Mouse (Mus musculus) C2C12 (cell line): Measurements from ENCODE around the gene Ep400.

Source experiments
- CEBPB ChIP-seq: IDR thresholded peaks from one replicate; pipeline ENCODE4 v1.6.1; 2011; ENCODE audit warnings: low read depth, mild to moderate bottlenecking, control low read depth, moderate library complexity
- CTCF ChIP-seq: IDR thresholded peaks from one replicate; pipeline ENCODE4 v1.5.1; 2011; ENCODE audit not compliant: control insufficient read depth, insufficient read depth, insufficient read length
- FOSL1 ChIP-seq: IDR thresholded peaks from one replicate; pipeline ENCODE4 v1.8.0; 2011; ENCODE audit warnings: mild to moderate bottlenecking, low read length; ENCODE audit not compliant: poor library complexity, insufficient read depth, severe bottlenecking
- MAX ChIP-seq: IDR thresholded peaks from one replicate; pipeline ENCODE4 v1.6.1; 2011; ENCODE audit warnings: mild to moderate bottlenecking, control low read depth
- MYOD1 ChIP-seq: IDR thresholded peaks from one replicate; pipeline ENCODE4 v1.6.1; 2011; ENCODE audit warnings: low read depth; ENCODE audit not compliant: control insufficient read depth, insufficient read length
- MYOG ChIP-seq: IDR thresholded peaks from one replicate; pipeline ENCODE4 v1.6.1; 2011; ENCODE audit not compliant: control insufficient read depth, insufficient read length; ENCODE audit errors: extremely low read depth
- USF1 ChIP-seq: IDR thresholded peaks from one replicate; pipeline ENCODE4 v1.6.1; 2011; ENCODE audit warnings: low read depth, mild to moderate bottlenecking, control low read depth, moderate library complexity

DNA sequence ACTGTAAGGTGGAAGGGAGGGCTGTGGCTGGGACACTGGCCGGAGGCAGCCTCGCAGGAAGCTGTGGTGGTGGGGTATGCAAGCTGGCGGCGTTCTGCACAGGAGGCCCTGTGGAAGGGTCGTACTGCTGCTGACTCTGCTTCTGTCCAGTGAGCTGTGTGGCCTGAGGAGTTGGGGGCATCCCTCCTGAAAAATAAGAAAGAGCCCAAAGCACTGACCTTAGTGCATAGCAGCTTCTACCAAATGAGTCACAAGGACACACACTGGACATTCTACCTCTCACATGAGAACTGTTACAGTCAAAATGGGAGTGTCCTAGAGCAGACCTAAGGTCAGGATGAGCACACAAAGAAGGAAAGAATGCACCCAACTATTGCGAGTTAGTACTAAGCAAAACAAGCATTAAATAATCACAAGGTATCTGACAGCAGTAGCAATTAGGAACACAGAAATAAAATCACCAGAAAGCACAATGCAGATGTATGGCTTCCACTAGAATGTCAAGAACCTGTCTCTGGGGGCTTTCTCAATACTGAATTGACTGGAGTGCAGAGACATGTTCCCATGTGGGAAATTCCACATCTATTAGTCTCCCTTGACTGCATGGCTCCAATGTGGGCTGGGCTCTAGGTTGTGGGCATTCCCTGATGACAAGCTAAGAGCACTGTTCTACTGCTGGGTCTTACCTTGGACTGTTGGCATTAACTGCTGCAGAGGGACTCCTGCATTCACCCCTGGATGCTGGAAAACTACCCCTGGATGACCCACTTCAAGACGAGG is 30.8 kb downstream of the Ep400 start:
- no peak for TF ChIP-seq USF1
- TF ChIP-seq MYOG, result no peak
- TF ChIP-seq CTCF, result no peak
- no peak for TF ChIP-seq CEBPB
- TF ChIP-seq FOSL1, result no peak
- TF ChIP-seq MYOD1, result no peak
- TF ChIP-seq MAX, result no peak
